Comparison of ENCODE assay signal across 8 mouse cellular contexts in the genomic region with DNA sequence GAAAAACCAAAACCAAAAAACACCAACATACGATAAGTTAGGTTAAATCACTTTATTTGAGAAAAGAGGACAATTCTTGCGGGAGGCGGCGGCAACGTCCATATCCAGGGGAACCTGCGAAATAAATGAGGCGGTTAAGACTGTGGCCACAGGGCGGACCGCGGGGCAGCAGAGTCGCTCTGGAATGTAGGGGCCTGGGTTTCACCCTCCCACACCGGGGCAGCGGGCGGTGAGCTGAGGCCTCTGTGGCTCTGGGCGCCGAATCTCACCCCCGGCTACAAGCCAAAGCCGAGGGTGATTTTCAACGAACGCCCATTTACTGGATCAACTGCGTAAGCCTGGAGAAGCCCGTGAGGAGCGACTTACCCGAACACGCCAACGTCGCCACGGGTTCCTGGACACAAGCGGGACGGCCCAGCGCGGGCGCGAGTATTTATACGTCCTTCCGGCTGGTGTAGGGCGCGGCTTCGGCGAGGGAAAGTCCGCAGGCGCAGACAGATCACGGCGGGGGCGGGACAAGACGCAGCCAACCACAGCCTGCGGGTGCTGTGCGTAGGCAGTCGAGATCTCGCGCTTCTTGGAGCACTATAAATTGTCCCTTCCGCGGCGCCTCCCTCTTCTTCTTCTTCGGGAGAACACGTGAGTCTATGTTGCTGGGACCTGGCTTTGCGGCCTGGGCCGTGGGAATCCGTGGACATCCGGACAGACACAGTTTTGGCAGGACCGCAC. TPM values are rescaled to one million over a fixed set of nuclear protein-coding genes. Genes with fewer than 3 reads are reported as not detected.
DNase-seq lines count a peak whose midpoint lies in the region; ATAC-seq lines count a peak whose summit lies in the region.

No protein-coding gene starts in this region.

- H3K4me3 ChIP-seq in hindbrain, embryonic 16.5 days (ENCODE audit: low read length) = peak overlapping the region; percentile 89
- H3K4me3 ChIP-seq in macrophage (ENCODE audit: inconsistent target) = peak overlapping the region; percentile 68

- H3K27ac ChIP-seq in hindbrain, embryonic 16.5 days (ENCODE audit: low read depth, low read length) = peak overlapping the region; percentile 87
- H3K27ac ChIP-seq in macrophage = peak overlapping the region; percentile 46

- peaks cover 16% of the 10 kb centered on the region for H3K36me3 ChIP-seq in hindbrain, embryonic 16.5 days (ENCODE audit: control insufficient read depth, insufficient read depth, low read length)
- peaks cover 5% of the 10 kb centered on the region; the same call in 1 of the 2 replicates for H3K36me3 ChIP-seq in macrophage (ENCODE audit: inconsistent target)

- under 1% methylated on average over 59 of the region's 61 CpGs for WGBS in hindbrain, embryonic 16.5 days
- WGBS in macrophage (ENCODE audit: missing documents) = under 1% methylated on average over 59 of the region's 61 CpGs

- H3K4me2 ChIP-seq in hindbrain, embryonic 16.5 days (ENCODE audit: low read length) = peak overlapping the region; percentile 89

- peak overlapping the region; percentile 90 for H3K9ac ChIP-seq in hindbrain, embryonic 16.5 days (ENCODE audit: low read depth, low read length)

- H3K27me3 ChIP-seq in hindbrain, embryonic 16.5 days (replicated peaks; ENCODE audit: control insufficient read depth, insufficient read depth, low read length) = no peaks in the 10 kb centered on the region

- peaks cover 30% of the 10 kb centered on the region for H3K4me1 ChIP-seq in hindbrain, embryonic 16.5 days (ENCODE audit: control insufficient read depth, insufficient read depth, low read depth, low read length)

- H3K9me3 ChIP-seq in hindbrain, embryonic 16.5 days (ENCODE audit: control insufficient read depth, low read length) = no peaks in the 10 kb centered on the region

- peak; percentile 99 for ATAC-seq in hindbrain, embryonic 16.5 days

- peaks cover 49% of the 10 kb centered on the region for H3K79me2 ChIP-seq in macrophage (ENCODE audit: inconsistent target)

- DNase-seq in T-cell, adult 2 months (ENCODE audit: low spot score) = peak; percentile 98
- peak; percentile 97 to 98 for DNase-seq in cerebellum, postnatal 36 days
- DNase-seq in frontal cortex, postnatal 36 days (ENCODE audit: low spot score in 2 of 2) = peak; percentile 99
- DNase-seq in left cerebral cortex, adult 18-20 months (ENCODE audit: low spot score in 2 of 2) = peak; percentile 98 to 99
- DNase-seq in right cerebral cortex, adult 18-20 months = peak; percentile 99
- peak; percentile 96 for DNase-seq in urinary bladder, postnatal 10 days (ENCODE audit: low spot score)

RNA-seq across cellular contexts. Expression of a gene that starts 1.7 kb away (rescaled TPM):
- 732 and 739 TPM in 2 replicates for polyA plus RNA-seq in hindbrain, embryonic 16.5 days (2015; fragmentation: Nextera tagmentation; extraction: Ambion mirVana)
- total RNA-seq in left cerebral cortex, adult 18-20 months (2021) = 100 to 1,000 TPM; 268 to 301 TPM
- 100 to 1,000 TPM in 22 of 26 experiments, 10 to 100 TPM in 4; 81.2 to 406 (median 129) TPM for total RNA-seq in macrophage (2018; cell fraction: chromatin; rRNA removed)
- 1,000 to 10,000 TPM in 13 of 26 experiments, 100 to 1,000 TPM in 13; 642 to 1,364 (median 989) TPM for total RNA-seq in macrophage (2018; cell fraction: cytosol; rRNA removed)
- 100 to 1,000 TPM; 194 to 490 (median 261) TPM for total RNA-seq in macrophage (2018; cell fraction: nucleus; rRNA removed)
- 612 to 1,759 TPM (median 1,226 TPM) in 3 replicates for polyA plus RNA-seq in macrophage (2018)

RNA-seq across cellular contexts. Expression of a gene that starts 1.8 kb away (rescaled TPM):
- polyA plus RNA-seq in hindbrain, embryonic 16.5 days (2015; fragmentation: Nextera tagmentation; extraction: Ambion mirVana) = not detected in 2 replicates
- total RNA-seq in left cerebral cortex, adult 18-20 months (2021) = under 1 TPM in 1 of 2 experiments, not detected in 1; 0.56 TPM
- total RNA-seq in macrophage (2018; cell fraction: chromatin; rRNA removed) = 1 to 10 TPM in 1 of 26 experiments, under 1 TPM in 4, not detected in 21; 0.52 to 1.0 (median 0.70) TPM
- total RNA-seq in macrophage (2018; cell fraction: cytosol; rRNA removed) = not detected
- 1 to 10 TPM in 2 of 26 experiments, under 1 TPM in 3, not detected in 21; 0.44 to 1.5 (median 0.57) TPM for total RNA-seq in macrophage (2018; cell fraction: nucleus; rRNA removed)
- not detected in 3 replicates for polyA plus RNA-seq in macrophage (2018)

RNA-seq across cellular contexts. Expression of a gene that starts 4.6 kb away (rescaled TPM):
- 271 and 307 TPM in 2 replicates for polyA plus RNA-seq in hindbrain, embryonic 16.5 days (2015; fragmentation: Nextera tagmentation; extraction: Ambion mirVana)
- total RNA-seq in left cerebral cortex, adult 18-20 months (2021) = 100 to 1,000 TPM; 220 to 246 TPM
- total RNA-seq in macrophage (2018; cell fraction: chromatin; rRNA removed) = 10 to 100 TPM in 16 of 26 experiments, 1 to 10 TPM in 9, not detected in 1; 2.8 to 47.0 (median 13.3) TPM
- 100 to 1,000 TPM in 20 of 26 experiments, 10 to 100 TPM in 6; 88.8 to 161 (median 114) TPM for total RNA-seq in macrophage (2018; cell fraction: cytosol; rRNA removed)
- 10 to 100 TPM; 13.9 to 49.7 (median 27.9) TPM for total RNA-seq in macrophage (2018; cell fraction: nucleus; rRNA removed)
- polyA plus RNA-seq in macrophage (2018) = 128 to 178 TPM (median 156 TPM) in 3 replicates

RNA-seq across cellular contexts. Expression of a gene that starts 8.0 kb away (rescaled TPM):
- 0.25 TPM in 1 of 2 replicates, not detected in the other for polyA plus RNA-seq in hindbrain, embryonic 16.5 days (2015; fragmentation: Nextera tagmentation; extraction: Ambion mirVana)
- total RNA-seq in left cerebral cortex, adult 18-20 months (2021) = under 1 TPM; 0.40 to 0.65 TPM
- not detected for total RNA-seq in macrophage (2018; cell fraction: chromatin; rRNA removed)
- under 1 TPM in 3 of 26 experiments, not detected in 23; 0.17 to 0.22 (median 0.20) TPM for total RNA-seq in macrophage (2018; cell fraction: cytosol; rRNA removed)
- under 1 TPM in 1 of 26 experiments, not detected in 25; 0.75 TPM for total RNA-seq in macrophage (2018; cell fraction: nucleus; rRNA removed)
- polyA plus RNA-seq in macrophage (2018) = not detected in 3 replicates

RNA-seq across cellular contexts. Expression of a gene that starts 12.2 kb away (rescaled TPM):
- polyA plus RNA-seq in hindbrain, embryonic 16.5 days (2015; fragmentation: Nextera tagmentation; extraction: Ambion mirVana) = 62.4 and 69.9 TPM in 2 replicates
- 10 to 100 TPM; 28.5 to 30.5 TPM for total RNA-seq in left cerebral cortex, adult 18-20 months (2021)
- total RNA-seq in macrophage (2018; cell fraction: chromatin; rRNA removed) = 10 to 100 TPM in 25 of 26 experiments, 1 to 10 TPM in 1; 8.7 to 36.7 (median 20.1) TPM
- 10 to 100 TPM in 25 of 26 experiments, 1 to 10 TPM in 1; 9.6 to 20.1 (median 15.0) TPM for total RNA-seq in macrophage (2018; cell fraction: cytosol; rRNA removed)
- total RNA-seq in macrophage (2018; cell fraction: nucleus; rRNA removed) = 10 to 100 TPM in 21 of 26 experiments, 1 to 10 TPM in 5; 5.1 to 28.2 (median 13.1) TPM
- 10.6 to 22.6 TPM (median 18.7 TPM) in 3 replicates for polyA plus RNA-seq in macrophage (2018)

Comparison
In these comparisons a context has a peak if more than half of its experiments do, and no peak if none do; other contexts are left out.
1. Peak in every context shown above with its lines: DNase-seq, ATAC-seq, H3K4me3 ChIP-seq and H3K27ac ChIP-seq.